Mouse (Mus musculus) left cerebral cortex, postnatal 36 days (tissue): ENCODE data around the gene Mfsd4b4. TPM values are rescaled to one million over a fixed set of nuclear protein-coding genes. Genes with fewer than 3 reads are reported as not detected.
"Not testable (repeated sequence)": the region's sequence is repeated elsewhere in the genome, so short reads cannot be mapped to it uniquely, and the experiment has no call there.

Experiments used
- DNase-seq, 2 experiments: peaks; one replicate each; pipeline ENCODE4 v3.0.0; 2021 to 2022; ENCODE audit warnings: low spot score in 2 of 2, mixed read lengths in 1 of 2
- intact Hi-C: fragments of 180-260 bp; cut with DNase I; formaldehyde crosslinking; loops from one replicate; pipeline ENCODE4 v1.15.1; 2025
- total RNA-seq, 2 experiments: library from RNA; stranded (reverse); gene quantifications; 2 replicates each; pipeline ENCODE4 v1.2.3; 2021

The Mfsd4b4 gene
- total RNA-seq, result 1 to 10 TPM; 8.1 to 9.0 TPM

DNA sequence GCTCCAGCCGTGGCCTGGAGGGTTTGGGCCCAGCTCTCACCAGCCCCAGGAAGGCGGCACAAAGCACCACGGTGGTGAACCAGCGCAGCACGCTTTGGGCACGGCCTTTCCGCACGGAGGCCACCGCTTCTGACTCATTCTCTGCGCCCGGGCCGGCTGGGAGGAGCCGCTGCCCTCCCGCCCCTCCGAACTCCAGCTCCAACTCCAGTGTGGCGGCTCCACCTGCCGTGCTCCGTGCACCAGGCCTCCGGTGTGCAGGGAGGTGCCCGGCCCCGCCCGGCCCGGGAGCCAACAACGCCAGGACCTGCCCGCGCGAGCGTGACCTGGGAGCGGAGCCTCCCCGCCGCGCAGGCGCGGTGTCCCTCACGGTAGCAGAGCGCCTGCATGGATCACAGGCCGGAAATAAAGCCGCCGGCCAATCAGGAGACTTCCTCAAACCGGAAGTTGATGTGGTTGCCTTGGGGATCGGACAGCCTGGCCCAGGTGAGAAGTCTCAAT is at the start of gene Mfsd4b4:
Gene Mfsd4b4, minus strand, starts transcription at position 365 of the 498 bp plus-strand sequence.
- DNase-seq, result peak; percentile 85 to 89
- intact Hi-C loops, result no loop called here

GRCm38 (mm10) chr10:39947195-39947594 is 48.2 kb upstream of the Mfsd4b4 start:
- DNase-seq, intact Hi-C loops: not testable (repeated sequence)

GRCm38 (mm10) chr10:39936553-39936952 is 37.5 kb upstream of the Mfsd4b4 start:
- intact Hi-C loops, result no loop called here
- DNase-seq, result no peak

GRCm38 (mm10) chr10:39926616-39927139 is 27.6 kb upstream of the Mfsd4b4 start, which contains the start of gene Mfsd4b2:
Gene Mfsd4b2, minus strand, starts transcription at chr10:39926923.
- intact Hi-C loops, result no loop called here
- DNase-seq, result no peak

DNA sequence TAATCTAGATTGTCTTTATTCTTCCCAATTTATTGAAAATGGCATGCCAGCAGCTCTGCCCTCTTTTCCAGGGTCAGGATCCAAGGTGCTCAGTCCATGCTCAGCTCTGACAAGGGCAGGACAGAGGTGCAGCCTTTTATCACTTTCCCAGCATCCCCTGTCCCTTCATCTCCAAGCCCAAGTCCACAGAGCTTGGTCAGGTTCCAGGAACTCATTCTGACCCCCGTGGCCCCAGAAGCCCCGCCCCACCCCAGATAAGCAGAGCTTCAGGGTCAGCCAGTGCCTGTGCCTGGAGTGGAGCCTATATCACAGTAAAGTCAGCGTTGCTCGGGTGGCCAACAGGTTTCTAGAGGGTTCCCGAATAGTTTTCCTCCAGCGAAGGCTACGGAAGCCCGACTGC is 25.5 kb upstream of the Mfsd4b4 start:
- intact Hi-C loops, DNase-seq: not testable (repeated sequence)

DNA sequence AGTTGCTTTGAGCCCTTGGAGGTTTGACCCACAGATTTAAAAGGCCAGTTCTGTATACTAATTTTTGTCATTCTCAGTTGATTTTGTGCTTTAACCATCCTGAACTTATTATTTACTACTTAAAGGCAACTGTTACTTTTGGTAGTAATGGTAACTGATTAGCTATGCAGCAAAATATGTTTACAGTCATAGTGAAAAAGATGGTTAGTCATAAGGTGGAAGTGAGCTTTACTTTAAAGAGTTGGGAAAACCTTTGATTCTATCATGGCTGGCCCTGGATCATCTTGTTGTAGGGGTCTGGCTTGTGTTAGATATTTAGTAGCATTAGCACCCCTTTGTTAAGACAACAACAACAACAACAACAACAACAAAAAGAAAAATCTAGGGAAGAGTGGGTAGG is 13.6 kb upstream of the Mfsd4b4 start:
- intact Hi-C loops, result no loop called here
- DNase-seq, result no peak

DNA sequence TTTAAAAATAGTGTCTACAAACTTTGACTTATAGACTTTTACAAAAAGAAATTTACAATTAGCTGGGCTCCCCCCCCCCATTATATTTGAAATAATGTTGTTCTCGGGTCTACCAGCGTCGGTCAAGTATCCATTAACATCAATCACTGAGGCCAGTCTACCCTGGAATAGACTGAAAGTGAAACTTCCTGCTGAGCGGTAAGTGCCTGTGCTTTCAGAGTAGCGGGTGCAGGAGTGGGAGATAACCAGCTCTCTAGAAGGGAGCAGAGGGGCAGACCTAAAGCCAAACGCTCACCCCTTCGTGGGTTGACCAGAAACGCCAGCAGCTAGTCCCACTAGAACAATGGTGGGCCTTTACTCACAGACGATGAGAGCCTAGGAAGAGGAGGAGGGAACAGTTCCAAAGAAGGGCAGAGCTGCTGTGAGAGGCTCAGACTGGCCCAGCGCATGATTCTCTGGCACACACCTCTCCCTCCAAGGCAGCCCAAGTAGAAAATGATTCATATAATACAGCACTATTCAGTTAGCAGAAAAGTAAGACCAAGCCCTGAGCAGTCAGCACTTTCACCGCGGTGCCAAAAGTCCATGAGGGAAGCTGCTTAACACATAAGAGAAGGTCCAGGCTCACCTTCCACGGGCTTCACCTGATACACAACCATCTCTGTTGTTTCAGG is 9.9 kb upstream of the Mfsd4b4 start:
- DNase-seq, result no peak
- intact Hi-C loops, result no loop called here

- DNase-seq, result no peak
- intact Hi-C loops, result no loop called here
These were observed 8.0 kb upstream of the Mfsd4b4 start for GRCm38 (mm10) chr10:39906799-39907658.

GRCm38 (mm10) chr10:39904191-39904590 is 5.2 kb upstream of the Mfsd4b4 start:
- no peak for DNase-seq
- intact Hi-C loops, result no loop called here

GRCm38 (mm10) chr10:39896503-39896902 is 2.5 kb downstream of the Mfsd4b4 start:
- intact Hi-C loops, result no loop called here
- DNase-seq, result no peak

GRCm38 (mm10) chr10:39893702-39894697 is 5.0 kb downstream of the Mfsd4b4 start:
- intact Hi-C loops, result no loop called here
- no peak for DNase-seq

DNA sequence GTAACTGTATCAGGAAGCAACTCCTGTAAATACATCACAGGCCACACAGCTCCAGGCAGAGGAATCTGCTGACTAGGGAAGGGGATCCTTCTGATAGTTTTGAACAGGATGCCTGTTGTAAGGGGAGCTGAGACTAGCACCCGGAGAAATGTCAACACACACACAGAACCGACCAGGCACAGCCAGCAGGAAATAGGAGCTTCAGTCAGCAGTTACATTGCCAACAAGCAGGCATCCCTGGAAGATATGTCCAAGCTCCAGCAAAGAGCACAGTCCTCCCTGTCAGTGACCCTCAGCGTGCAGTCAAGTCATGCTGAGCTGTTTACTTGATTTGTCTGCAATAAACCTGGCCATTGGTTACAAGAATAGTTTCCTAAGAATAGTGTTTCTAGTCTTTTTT is 10.4 kb downstream of the Mfsd4b4 start:
- intact Hi-C loops, result no loop called here
- DNase-seq, result no peak

GRCm38 (mm10) chr10:39865509-39865908 is 33.5 kb downstream of the Mfsd4b4 start:
- intact Hi-C loops, result no loop called here
- DNase-seq, result no peak

DNA sequence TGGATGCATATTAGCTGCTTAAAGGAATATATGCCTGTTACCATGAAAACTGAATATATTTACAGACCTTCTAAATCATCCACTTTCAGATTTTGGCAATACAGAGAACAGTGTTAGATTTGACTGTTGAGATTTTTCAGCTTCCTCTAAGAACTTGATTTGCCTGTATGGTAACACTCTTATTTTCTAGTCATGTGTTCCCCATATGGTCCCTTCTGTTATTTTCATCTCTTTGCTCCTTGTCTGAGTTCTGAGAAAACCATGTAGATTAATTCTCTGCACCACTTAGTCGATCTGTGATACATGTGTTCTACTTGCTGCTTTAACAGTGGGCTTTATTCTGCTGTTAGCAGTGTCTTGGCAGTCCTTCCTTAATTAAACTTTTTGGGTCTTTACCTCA is 56.4 kb downstream of the Mfsd4b4 start:
- DNase-seq, result no peak
- intact Hi-C loops, result no loop called here

Other genes with a start within 250 kb of the Mfsd4b4 start
- 10 to 100 TPM; 22.1 to 29.6 TPM for gene Rev3l, start 167.1 kb downstream of the Mfsd4b4 start, total RNA-seq
- under 1 TPM; 0.18 to 0.47 TPM for gene Mfsd4b2, start 27.7 kb upstream of the Mfsd4b4 start, total RNA-seq
- gene Mfsd4b3, start 60.9 kb upstream of the Mfsd4b4 start, total RNA-seq, result under 1 TPM; 0.25 to 0.47 TPM
- gene Mfsd4b5, start 87.4 kb upstream of the Mfsd4b4 start, total RNA-seq, result under 1 TPM in 1 of 2 experiments, not detected in 1; 0.43 TPM
- gene Mfsd4b1, start 126.0 kb upstream of the Mfsd4b4 start, total RNA-seq, result under 1 TPM; 0.57 to 0.79 TPM
- 1 to 10 TPM; 2.6 to 3.1 TPM for gene Slc16a10, start 243.0 kb upstream of the Mfsd4b4 start, total RNA-seq